Mouse (Mus musculus) liver, embryonic 12.5 days (tissue): ENCODE data around the gene Zfp740. TPM values are rescaled to one million over a fixed set of nuclear protein-coding genes. Genes with fewer than 3 reads are reported as not detected.

ENCODE experiments used
- ATAC-seq: fragments of 200-750 bp; cut with Nextera tagmentation; 2 replicates; pipeline ENCODE4 v1.8.0; 2017; ENCODE audit warnings: moderate number of reproducible peaks, mild to moderate bottlenecking, moderate library complexity
- H3K27ac ChIP-seq: fragments of 300-500 bp; sonication (generic); 2 replicates; pipeline ENCODE4 v1.5.1; 2016; ENCODE audit warnings: mild to moderate bottlenecking
- H3K27me3 ChIP-seq: fragments of 300-500 bp; sonication (generic); replicated peaks from 2 replicates; pipeline ENCODE4 v1.6.1; 2016; ENCODE audit warnings: mild to moderate bottlenecking, moderate library complexity
- H3K36me3 ChIP-seq: fragments of 300-500 bp; sonication (generic); 2 replicates; pipeline ENCODE4 v1.6.1; 2016; ENCODE audit warnings: mild to moderate bottlenecking, moderate library complexity
- H3K4me1 ChIP-seq: fragments of 300-500 bp; sonication (generic); 2 replicates; pipeline ENCODE4 v1.6.1; 2016
- H3K4me2 ChIP-seq: fragments of 300-500 bp; sonication (generic); 2 replicates; pipeline ENCODE4 v1.6.1; 2016; ENCODE audit warnings: mild to moderate bottlenecking, moderate library complexity
- H3K4me3 ChIP-seq: fragments of 300-500 bp; sonication (generic); 2 replicates; pipeline ENCODE4 v1.5.1; 2016; ENCODE audit warnings: mild to moderate bottlenecking, moderate library complexity
- H3K9ac ChIP-seq: fragments of 300-500 bp; sonication (generic); 2 replicates; pipeline ENCODE4 v1.6.1; 2016; ENCODE audit warnings: mild to moderate bottlenecking, moderate library complexity
- H3K9me3 ChIP-seq: fragments of 300-500 bp; sonication (generic); replicated peaks from 2 replicates; pipeline ENCODE4 v1.6.1; 2016; ENCODE audit warnings: mild to moderate bottlenecking, moderate library complexity
- WGBS: fragments of 180-500 bp; shearing (Covaris S2); methylation state at CpG from one replicate; pipeline ENCODE4 v1.1.7; 2016; ENCODE audit not compliant: insufficient replicate concordance; 5-methylcytosine and 5-hydroxymethylcytosine counted together
- polyA plus RNA-seq: library from polyadenylated mRNA; unstranded; fragments of >200 nt; fragmentation: Nextera tagmentation; extraction: Ambion mirVana; gene quantifications from 2 replicates; pipeline ENCODE4 v1.2.1, GENCODE M21; 2016

The Zfp740 gene
- polyA plus RNA-seq, 1 experiment from 2014 or later, result 31.2 TPM

DNA sequence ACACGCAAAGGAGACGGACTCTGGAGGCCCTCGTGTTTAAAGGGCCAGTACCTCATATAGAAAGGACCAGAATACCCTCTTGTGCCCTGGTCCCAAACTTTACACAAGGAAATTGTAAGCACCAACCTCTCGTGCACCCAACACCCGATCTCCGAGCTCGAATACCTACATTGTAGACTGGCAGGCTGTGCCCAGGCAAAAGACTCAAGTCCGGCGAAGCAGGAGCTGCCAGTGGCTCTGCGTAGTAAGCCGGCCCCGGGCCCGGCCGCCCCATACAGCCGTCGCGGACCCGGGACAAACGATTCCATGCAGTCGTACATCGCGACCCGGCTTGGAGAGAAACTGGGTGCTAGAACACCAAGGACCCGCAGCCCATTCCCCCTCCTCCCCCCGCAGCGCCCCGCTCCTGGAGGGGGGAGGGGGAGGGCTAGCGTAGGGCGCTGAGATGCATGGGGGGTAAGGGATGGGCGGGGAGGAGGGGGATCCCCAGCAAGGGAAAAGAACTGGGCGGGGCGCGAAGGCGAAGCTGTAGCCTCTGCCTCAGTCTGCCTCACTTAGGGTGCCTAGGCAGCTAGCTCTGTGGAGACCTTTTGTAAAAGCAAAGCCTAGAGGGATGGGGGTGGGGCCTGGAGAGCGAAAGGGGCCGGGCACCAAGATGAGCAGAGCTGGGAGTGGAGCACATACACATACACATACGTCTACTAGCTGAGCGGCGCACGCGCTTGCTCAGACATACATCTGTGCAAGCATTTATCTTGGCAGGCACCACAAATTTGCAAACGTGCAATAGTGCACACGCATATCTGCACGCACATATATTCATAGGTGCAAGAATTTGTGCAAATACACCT lies 43.1 kb downstream of the Zfp740 start:
- peak; percentile 52 for ATAC-seq
- Histone ChIP-seq H3K9me3 (no peaks in the 10 kb centered on the region), H3K36me3 (no peaks in the 10 kb centered on the region), H3K4me2 (peak overlapping the region; percentile 91), H3K27me3 (peaks cover 100% of the 10 kb centered on the region), H3K4me3 (peak overlapping the region; percentile 59), H3K9ac (peak overlapping the region; percentile 23; the same call in 1 of the 2 replicates), H3K4me1 (peaks cover 70% of the 10 kb centered on the region), H3K27ac (peak overlapping the region; percentile 75)
- 1% methylated on average over 38 of the region's 44 CpGs for WGBS

GRCm38 (mm10) chr15:102246866-102247251 lies 43.8 kb downstream of the Zfp740 start:
- Histone ChIP-seq H3K27me3 (peaks cover 100% of the 10 kb centered on the region), H3K9me3 (no peaks in the 10 kb centered on the region), H3K4me2 (peak overlapping the region; percentile 91), H3K27ac (peak overlapping the region; percentile 75), H3K36me3 (no peaks in the 10 kb centered on the region), H3K4me1 (peaks cover 70% of the 10 kb centered on the region), H3K9ac (peak overlapping the region; percentile 49; the same call in 1 of the 2 replicates), H3K4me3 (peak overlapping the region; percentile 59)
- peak; percentile 9; the same call in 1 of the 2 replicates for ATAC-seq
- WGBS, result under 1% methylated on average over 35 of the region's 35 CpGs

GRCm38 (mm10) chr15:102247252-102248130 lies 44.4 kb downstream of the Zfp740 start:
- peak overlapping the region; percentile 59 for H3K4me3 ChIP-seq
- peaks cover 69% of the 10 kb centered on the region for H3K4me1 ChIP-seq
- WGBS, result under 1% methylated on average over 62 of the region's 65 CpGs
- peaks cover 100% of the 10 kb centered on the region for H3K27me3 ChIP-seq
- H3K9ac ChIP-seq, result peak overlapping the region; percentile 49
- peak overlapping the region; percentile 75 for H3K27ac ChIP-seq
- peak; percentile 31 for ATAC-seq
- no peaks in the 10 kb centered on the region for H3K36me3 ChIP-seq
- H3K9me3 ChIP-seq, result no peaks in the 10 kb centered on the region
- H3K4me2 ChIP-seq, result peak overlapping the region; percentile 91

GRCm38 (mm10) chr15:102248131-102248811 lies 45.2 kb downstream of the Zfp740 start:
- Histone ChIP-seq H3K4me3 (peak overlapping the region; percentile 59), H3K36me3 (no peaks in the 10 kb centered on the region), H3K4me2 (peak overlapping the region; percentile 91), H3K4me1 (peaks cover 61% of the 10 kb centered on the region), H3K9ac (peak overlapping the region; percentile 49; the same call in 1 of the 2 replicates), H3K27me3 (peaks cover 99% of the 10 kb centered on the region), H3K27ac (peak overlapping the region; percentile 75), H3K9me3 (no peaks in the 10 kb centered on the region)
- 9% methylated on average over 8 of the region's 8 CpGs for WGBS
- no peak for ATAC-seq

GRCm38 (mm10) chr15:102248812-102249191 lies 45.8 kb downstream of the Zfp740 start:
- Histone ChIP-seq H3K9me3 (no peaks in the 10 kb centered on the region), H3K4me3 (no peak overlapping the region), H3K27ac (0 out of 2 replicates have a peak overlapping the region, but pooled peaks have one; percentile 53), H3K4me1 (peaks cover 56% of the 10 kb centered on the region), H3K27me3 (peaks cover 99% of the 10 kb centered on the region), H3K36me3 (no peaks in the 10 kb centered on the region), H3K9ac (no peak overlapping the region), H3K4me2 (peak overlapping the region; percentile 91; the same call in 1 of the 2 replicates)
- ATAC-seq, result no peak
- WGBS, result 0% methylated on average over 3 of the region's 3 CpGs

- Histone ChIP-seq H3K36me3 (no peaks in the 10 kb centered on the region), H3K9me3 (no peaks in the 10 kb centered on the region), H3K27me3 (peaks cover 99% of the 10 kb centered on the region), H3K4me3 (0 out of 2 replicates have a peak overlapping the region, but pooled peaks have one; percentile 21), H3K4me2 (peak overlapping the region; percentile 31), H3K27ac (0 out of 2 replicates have a peak overlapping the region, but pooled peaks have one; percentile 13), H3K9ac (no peak overlapping the region), H3K4me1 (peaks cover 55% of the 10 kb centered on the region)
- no peak for ATAC-seq
- 2% methylated on average over 13 of the region's 13 CpGs for WGBS
Observed at GRCm38 (mm10) chr15:102249251-102249691, 46.2 kb downstream of the Zfp740 start.

- H3K4me1 ChIP-seq, result peaks cover 49% of the 10 kb centered on the region
- 0 out of 2 replicates have a peak overlapping the region, but pooled peaks have one; percentile 13 for H3K27ac ChIP-seq
- no peak overlapping the region for H3K4me3 ChIP-seq
- 46% methylated on average over 9 of the region's 9 CpGs for WGBS
- H3K9me3 ChIP-seq, result no peaks in the 10 kb centered on the region
- peaks cover 99% of the 10 kb centered on the region for H3K27me3 ChIP-seq
- H3K9ac ChIP-seq, result no peak overlapping the region
- ATAC-seq, result no peak
- H3K4me2 ChIP-seq, result no peak overlapping the region
- no peaks in the 10 kb centered on the region for H3K36me3 ChIP-seq
Observed at GRCm38 (mm10) chr15:102249967-102250366, 46.9 kb downstream of the Zfp740 start.

DNA sequence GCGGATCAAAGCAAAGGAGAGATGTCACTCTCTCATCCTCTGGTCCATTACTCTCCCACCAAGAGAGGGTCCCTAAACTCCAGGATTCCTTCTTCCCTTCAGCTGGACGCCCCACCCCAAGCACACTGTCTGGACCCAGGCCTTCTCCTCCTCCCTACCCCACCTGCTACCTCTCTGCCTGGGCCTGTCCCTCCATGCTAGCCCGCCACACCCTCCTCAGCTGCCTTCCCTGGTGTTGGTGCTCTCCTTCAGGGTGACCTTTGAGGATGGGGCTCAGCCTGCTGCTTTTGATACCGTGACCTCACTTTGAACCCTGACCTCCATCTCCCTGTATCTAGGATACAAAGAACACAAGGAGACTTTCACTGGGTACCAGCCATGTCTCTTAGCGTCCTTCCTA lies 47.5 kb downstream of the Zfp740 start:
- H3K27ac ChIP-seq, result no peak overlapping the region
- peaks cover 44% of the 10 kb centered on the region for H3K4me1 ChIP-seq
- H3K27me3 ChIP-seq, result peaks cover 99% of the 10 kb centered on the region
- no peak overlapping the region for H3K4me3 ChIP-seq
- H3K36me3 ChIP-seq, result no peaks in the 10 kb centered on the region
- 60% methylated on average over 5 of the region's 5 CpGs for WGBS
- ATAC-seq, result no peak
- no peak overlapping the region for H3K9ac ChIP-seq
- H3K9me3 ChIP-seq, result no peaks in the 10 kb centered on the region
- H3K4me2 ChIP-seq, result no peak overlapping the region

DNA sequence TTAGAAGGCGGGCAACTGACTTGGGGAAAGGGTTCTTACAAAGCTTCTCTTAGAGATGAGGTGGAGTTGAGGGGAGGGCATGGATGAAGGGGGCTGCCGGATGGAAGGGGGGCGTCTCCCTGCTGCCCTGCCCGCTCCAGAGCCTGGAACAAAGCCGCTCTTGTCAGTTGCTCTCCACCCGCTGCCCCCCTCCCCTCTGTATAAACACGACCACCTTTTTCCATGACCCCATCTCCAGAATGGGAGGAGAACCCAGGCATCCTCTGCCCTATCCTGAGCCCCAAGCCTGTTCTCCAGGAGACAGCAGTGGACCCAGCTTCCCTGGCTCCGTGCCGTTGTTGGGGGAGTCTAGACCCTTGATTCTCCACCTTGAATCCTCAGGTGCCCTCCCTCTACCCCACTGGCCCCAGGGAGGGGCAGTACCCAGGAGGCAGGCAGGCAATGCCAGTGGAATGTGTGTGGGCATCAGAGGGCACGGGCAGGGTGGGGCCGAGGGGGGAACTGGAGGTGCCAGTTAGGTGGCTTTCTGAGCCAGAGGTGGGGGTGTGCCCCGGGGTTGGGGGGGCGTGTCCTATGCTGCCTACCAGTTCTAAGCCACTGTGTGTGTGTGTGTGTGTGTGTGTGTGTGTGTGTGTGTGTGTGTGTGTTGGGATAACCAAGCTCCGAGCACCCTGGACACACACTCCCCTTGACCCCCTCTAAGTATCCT lies 52.7 kb downstream of the Zfp740 start:
- Histone ChIP-seq H3K4me3 (no peak overlapping the region), H3K27ac (no peak overlapping the region), H3K9ac (no peak overlapping the region), H3K9me3 (no peaks in the 10 kb centered on the region), H3K4me2 (no peak overlapping the region), H3K27me3 (peaks cover 96% of the 10 kb centered on the region), H3K4me1 (peaks cover 25% of the 10 kb centered on the region), H3K36me3 (no peaks in the 10 kb centered on the region)
- ATAC-seq, result no peak
- 39% methylated on average over 14 of the region's 14 CpGs for WGBS

- Histone ChIP-seq H3K4me2 (peak overlapping the region; percentile 86), H3K36me3 (no peaks in the 10 kb centered on the region), H3K27me3 (peaks cover 93% of the 10 kb centered on the region), H3K4me3 (peak overlapping the region; percentile 58), H3K4me1 (peaks cover 25% of the 10 kb centered on the region), H3K9me3 (no peaks in the 10 kb centered on the region), H3K27ac (no peak overlapping the region), H3K9ac (peak overlapping the region; percentile 55; the same call in 1 of the 2 replicates)
- no peak for ATAC-seq
- 9% methylated on average over 22 of the region's 22 CpGs for WGBS
Observed at GRCm38 (mm10) chr15:102256431-102257201, 53.6 kb downstream of the Zfp740 start.
